Mouse (Mus musculus) inflammation-experienced regulatory T-cells, adult 6 months (primary cell): ENCODE results near the gene Fam206a. TPM values are rescaled to one million over a fixed set of nuclear protein-coding genes. Genes with fewer than 3 reads are reported as not detected.

ENCODE experiments used
- ATAC-seq: one replicate; pipeline ENCODE4 v1.8.0; 2017
- polyA plus RNA-seq, 3 experiments: library from polyadenylated mRNA; unstranded; fragments of 100-300 nt; shearing (Covaris generic); gene quantifications; one replicate each; pipeline ENCODE4 v1.2.1; 2017

Fam206a gene
- polyA plus RNA-seq, result 10 to 100 TPM; 11.6 to 16.0 (median 12.9) TPM

DNA sequence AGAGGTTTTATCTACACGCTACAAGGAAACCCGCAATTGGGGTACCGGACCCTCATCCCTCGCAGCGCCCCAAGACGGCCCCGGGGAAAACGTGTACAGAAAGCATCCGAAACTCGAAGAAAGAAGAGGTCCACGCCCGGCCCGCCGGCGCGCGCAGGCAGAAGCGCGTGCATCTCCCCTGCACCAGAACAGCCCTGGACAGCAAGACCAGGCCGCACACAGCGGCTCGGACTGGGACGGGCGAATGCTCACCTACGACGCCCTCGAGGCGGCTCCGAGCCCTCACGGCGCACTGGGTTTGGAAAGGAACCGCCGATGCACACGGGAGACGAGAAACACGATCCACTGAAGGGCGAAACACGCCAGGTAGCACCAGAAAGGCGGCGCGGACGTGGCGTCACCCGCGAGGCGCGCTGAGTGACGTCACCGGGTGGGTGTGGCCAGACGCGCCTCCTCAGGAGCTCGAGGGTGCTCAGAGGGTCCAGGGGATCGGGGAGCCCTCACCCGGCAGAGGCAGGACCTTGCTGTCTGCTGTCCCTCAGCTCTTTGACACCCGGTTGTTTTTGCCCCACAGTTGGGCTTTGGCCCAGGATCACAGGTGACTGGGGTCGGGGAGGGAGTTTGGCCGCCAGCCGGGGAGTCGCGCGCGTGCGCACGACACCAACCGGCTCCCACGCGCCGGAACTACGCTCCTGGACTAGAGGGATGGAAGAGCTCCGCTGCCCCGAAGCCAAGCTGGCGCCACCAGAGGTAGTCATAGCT, at the start of gene Fam206a, which contains the start of gene Elp1:
Gene Fam206a, plus strand, starts transcription at position 439 of the 762 bp plus-strand sequence.
Gene Elp1, minus strand, starts transcription at position 425 of the 762 bp plus-strand sequence.
- peak; percentile 94 for ATAC-seq

DNA sequence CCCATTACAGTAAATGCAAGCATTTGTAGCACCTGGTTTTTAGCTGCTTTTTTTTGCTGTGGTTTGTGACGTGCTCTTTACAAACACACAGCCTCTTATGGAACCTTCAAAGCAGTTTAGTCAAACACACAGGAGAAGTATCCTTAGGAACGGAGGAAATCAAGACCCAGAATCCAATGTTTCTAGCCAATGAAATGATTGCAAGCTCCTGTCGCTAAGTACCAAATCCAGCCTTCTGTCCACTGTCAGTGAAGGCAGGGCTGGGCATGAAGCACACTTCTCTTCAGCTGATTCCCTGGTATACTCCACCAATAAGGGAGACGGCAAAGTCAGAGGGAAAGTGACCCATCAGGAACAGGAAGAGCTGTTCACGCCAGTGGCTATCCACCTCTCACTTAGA, 46.1 kb upstream of the Fam206a start:
- ATAC-seq, result no peak

DNA sequence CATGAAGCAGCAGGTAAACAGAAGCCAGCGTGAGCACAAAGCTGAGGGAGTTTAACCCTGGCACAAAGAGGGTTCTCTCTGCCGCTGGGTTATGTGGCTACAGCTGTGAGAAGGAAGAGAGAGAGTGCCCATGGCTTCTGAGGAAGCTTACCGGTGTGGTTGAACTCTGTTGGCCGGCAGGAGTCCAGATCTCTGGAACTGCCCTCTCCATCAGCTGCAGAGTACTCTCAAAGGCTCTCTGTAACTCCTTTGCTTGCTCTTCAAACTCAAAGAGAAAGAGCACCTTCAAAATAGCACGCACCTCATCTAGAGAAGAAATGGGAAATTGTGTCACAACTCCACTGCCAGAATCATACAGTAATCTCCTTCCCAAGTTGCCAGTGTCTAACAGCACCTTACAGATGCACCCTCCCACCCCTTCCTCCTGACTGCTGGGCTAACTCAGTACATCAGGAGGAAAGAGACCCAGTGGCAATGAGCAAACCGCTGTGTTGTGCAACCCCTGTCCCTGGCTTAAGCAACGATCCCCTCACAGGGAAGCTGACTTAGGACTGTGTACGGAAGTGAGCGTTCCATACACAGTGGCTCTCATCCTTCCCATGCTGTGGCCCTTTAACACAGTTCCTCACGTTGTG, 45.1 kb upstream of the Fam206a start:
- ATAC-seq, result no peak

DNA sequence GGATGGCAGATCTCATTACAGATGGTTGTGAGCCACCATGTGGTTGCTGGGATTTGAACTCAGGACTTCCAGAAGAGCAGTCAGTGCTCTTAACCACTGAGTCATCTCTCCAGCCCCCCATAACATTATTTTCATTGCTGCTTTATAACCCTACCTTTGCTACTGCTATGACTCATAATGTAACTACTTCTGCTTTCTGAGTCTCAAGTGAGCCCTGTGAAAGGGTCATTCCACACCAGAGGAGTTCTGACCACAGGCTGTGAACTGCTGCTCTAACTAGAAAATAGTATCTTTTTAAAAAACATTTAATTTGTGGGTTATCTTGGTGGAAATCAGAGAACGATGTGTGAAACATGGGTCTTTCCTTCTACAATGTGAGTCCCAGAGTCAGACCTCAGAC, 44.5 kb upstream of the Fam206a start:
- ATAC-seq, result no peak

DNA sequence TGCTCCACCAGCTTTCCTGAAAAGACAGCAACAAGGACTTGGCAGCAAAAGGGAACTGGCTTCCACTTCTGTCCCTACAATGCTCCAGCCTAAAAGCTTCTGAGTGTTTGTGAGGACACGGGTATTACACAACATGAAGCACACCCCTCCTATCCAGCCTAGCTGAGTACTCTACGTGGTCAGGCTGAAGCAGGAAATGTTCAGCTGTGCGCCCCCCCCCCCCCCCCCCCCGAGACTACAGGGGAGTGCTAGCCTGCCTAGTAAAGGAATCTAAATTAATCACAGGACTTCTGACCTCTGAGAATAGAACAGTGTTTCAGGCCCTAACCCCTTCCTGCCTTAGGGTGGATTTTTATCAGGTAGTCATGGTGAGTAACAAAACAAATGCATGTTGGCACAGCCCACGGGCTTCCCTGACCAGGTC, 34.3 kb upstream of the Fam206a start:
- no peak for ATAC-seq

DNA sequence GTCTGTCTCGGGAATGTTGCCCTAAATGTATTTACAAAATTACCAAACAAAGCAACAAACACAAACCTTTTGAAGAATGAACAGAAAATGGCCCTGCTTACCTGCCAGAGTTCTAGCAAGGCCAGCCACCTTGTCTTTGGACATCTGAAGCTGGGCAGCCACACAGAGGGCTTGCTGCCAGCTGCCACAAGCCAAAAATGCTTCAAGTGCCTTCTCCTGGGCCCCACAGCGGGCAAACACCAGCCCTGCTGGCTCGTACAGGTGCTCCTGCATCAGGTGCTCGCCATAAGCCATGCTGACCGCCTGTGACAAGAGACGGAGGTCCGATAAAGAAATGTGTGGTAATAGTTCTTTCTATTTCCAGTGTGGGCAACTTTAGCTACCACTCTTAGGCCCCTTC, 33.2 kb upstream of the Fam206a start:
- no peak for ATAC-seq

DNA sequence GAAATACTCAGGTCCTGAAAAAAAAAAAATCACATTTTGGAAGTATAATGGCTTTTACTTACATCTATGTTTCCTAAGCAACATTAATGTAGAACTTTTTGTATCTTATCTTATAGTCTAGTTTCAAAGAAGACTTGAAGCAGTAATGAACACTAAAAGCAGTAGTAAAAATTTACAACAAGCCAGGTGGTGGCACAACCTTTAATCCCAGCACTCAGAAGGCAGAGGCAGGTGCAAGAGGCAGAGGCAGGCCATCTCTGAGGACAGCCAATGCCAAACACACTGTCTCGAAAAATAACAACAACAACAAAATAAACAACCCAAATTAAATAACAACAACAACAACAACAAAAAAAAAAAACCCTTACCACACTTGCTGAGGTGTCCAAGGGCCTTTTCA, 31.1 kb upstream of the Fam206a start:
- no peak for ATAC-seq

DNA sequence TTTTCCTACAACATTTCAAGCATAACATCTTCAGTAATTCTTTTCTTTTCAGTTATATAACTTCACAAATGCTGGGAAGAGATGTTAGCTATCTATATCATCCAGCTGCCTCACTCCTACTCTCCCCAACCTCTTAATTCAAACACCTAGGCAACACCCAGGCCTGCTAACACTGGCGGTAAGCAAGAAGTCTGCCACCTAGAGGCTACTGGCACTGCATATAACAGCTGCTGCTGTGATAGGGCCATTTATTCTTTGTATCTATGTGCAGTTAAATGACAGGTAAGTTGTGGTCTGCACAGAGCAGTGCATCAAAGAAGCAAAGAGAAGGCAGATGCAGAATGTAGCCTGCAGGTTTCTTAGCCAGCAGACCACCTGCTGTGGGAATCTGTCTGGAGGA, 10.8 kb upstream of the Fam206a start:
- ATAC-seq, result no peak

DNA sequence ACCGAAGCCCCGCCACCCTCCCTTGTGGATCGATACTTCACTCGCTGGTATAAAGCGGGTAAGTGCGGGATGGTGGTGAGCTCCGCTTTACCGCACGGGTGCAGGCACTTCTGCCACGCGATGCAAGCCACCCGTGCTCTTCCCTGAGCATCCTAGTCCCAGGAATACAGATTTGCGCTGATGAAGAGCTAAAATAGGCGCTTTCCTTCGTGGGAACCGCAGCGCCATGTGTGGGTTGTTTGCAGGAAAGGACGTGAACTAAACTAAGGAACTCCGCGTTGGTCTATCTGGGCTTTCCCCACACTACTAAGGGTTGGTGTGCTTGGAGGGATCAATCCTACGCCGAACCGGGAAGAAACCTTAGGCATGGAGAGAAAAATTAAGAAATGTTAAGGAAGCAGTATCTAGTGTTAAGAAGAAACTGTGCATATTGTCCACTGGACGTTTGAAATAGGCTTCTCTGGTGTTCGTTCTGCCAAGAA, 565 bp downstream of the Fam206a start:
- peak; percentile 7 for ATAC-seq

DNA sequence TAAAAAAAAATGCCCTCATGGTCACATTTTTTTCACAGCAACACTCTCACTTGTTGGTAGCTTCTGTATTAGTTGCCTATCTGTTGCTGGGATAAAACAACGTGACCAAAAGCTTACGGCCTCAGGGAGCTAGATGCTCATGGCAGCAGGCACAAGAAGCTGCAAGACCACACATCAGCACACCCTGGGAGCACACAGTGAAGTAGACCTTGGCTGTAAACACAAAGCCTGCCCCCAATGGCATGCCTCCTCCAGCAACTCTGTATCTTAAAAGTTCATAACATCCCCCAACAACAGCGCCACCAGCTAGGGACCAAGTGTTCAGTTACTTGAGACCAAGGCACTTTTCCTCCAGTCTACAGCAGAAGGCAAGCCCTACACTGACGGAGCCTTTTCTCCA, 6.9 kb downstream of the Fam206a start:
- no peak for ATAC-seq

DNA sequence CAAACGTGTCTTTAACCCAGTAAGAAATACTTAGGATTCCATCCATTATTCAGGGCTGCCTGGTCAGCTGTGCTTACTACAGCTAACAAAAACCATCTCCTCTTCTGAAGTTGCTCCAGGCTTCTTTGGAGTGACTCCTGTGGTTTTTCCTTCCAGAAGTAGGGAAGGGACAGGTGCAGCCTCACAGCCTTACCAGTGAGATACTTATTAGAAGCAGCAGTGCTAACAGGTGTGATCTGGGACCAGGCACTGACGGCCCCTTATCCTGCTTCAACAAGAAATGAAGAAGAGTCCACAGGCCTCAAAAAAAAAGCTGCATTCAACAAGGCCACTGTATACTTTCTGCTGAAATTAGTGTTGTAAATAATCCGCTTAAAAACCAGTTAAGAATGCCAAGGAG, 9.5 kb downstream of the Fam206a start:
- no peak for ATAC-seq

DNA sequence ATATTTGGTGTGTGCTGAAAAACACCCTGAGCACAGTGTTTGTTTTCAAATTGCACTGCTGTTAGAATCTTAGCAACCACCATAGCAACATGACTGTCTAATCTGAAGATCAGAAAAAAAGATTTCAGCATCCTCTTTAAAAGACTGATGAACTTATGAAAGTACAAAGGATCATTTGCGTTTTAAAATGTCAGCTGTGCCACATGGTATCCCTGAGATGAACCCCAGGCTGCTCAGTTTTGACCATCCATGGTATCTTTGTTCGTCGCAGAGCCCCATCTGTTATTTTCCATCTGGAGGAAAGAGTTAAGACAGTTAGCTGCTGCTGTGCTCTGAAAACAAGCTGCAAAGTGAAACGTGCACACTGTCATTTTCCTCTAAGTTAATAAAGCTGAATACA, 10.0 kb downstream of the Fam206a start:
- no peak for ATAC-seq

DNA sequence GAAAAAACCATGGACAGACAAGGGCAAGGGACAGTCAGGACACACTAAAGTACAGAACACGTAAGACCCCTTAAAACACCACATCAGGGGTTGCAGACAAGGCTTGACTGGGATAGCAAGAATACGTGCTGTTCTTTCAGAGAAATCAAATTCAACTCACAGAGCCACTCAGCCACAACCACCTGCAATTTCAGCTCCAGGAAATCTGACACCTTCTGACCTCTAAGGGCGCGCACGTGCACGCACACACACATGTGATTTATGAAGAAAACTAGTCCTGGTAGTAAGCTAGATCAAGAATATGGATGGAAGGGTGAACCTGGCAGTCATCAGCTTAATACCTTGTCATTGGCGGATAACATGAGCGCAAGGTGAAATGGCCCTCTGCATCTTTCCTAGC, 13.0 kb downstream of the Fam206a start:
- ATAC-seq, result no peak

DNA sequence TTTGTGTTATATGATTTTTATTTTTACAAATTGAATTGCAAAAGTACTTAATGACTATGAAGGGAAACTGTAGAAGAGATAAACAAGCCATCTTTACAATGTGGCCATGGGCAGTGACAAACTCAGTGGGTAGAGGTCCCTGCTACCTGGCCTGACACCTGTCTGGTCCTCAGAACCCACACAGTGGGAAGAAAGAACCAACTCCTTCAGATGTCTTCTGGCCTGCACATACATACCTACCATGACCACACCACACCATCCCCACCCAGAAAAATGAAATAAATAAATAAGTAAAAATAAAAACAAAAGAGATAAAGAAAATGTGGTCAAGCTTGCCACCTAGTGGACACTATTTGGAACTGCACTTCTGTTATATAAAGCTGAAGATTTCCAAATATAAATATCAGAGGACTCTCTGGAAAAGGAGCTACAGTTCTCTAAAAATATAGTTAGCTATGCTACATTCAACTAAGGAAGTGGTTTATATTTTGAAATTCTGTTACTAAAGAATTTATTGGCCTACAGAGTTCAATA, 17.9 kb downstream of the Fam206a start:
- ATAC-seq, result peak; percentile 43

DNA sequence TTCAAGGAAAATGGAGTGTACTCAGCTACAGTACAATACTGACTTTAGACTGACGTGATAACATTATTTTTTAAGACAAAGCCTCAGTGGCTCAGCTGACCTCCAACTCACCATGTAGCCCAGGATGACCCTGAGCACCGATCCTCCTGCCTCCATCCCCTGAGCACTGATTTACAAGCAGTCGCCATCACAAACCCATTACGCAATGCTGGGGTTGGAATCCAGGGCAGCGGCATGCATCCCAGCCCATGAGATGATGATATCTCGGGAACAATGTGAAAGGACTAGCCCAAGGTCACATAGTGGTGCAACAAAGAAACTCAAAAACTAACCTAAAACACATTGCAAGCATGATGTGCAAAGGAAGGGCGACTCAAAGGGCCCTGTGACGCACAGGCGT, 22.1 kb downstream of the Fam206a start:
- no peak for ATAC-seq

DNA sequence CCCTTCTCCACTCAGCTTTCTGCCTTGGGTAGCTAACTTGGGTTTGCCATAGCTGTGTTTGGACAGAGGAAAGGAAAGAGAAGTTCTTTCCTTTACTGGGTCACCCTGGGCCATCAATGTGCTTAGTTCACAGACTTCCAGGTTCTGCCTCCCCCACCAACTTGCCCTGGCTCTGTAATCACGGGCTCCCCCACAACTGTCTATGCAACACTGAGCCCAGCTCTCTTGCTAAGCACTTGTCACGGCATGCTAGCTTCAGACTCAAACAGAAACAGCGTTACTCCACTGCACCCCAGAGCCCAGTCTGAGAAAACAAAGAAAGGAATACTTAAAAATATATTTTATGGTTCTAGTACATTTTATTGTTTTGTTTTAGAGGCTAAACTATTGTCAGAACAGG, 26.8 kb downstream of the Fam206a start:
- no peak for ATAC-seq

DNA sequence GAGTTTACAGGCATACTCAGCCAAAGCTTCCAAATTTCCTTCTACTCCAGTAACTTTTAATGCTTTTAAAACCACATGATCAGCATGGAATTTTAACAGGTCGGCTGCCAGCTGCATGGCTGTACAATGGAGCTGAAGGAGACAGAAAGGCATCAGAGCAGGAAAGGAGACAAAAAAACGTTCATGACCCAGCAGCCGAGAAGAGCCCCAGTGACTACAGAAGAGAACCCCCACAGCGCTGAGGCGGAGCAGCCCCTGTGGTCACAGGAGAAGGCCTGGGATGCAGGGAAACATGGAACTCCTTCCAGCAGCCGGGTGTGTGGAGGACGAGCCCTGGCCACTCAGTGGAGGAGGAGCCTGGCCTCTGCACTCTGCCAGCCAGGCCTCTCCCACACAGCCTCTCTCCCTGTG, 27.4 kb downstream of the Fam206a start:
- no peak for ATAC-seq

DNA sequence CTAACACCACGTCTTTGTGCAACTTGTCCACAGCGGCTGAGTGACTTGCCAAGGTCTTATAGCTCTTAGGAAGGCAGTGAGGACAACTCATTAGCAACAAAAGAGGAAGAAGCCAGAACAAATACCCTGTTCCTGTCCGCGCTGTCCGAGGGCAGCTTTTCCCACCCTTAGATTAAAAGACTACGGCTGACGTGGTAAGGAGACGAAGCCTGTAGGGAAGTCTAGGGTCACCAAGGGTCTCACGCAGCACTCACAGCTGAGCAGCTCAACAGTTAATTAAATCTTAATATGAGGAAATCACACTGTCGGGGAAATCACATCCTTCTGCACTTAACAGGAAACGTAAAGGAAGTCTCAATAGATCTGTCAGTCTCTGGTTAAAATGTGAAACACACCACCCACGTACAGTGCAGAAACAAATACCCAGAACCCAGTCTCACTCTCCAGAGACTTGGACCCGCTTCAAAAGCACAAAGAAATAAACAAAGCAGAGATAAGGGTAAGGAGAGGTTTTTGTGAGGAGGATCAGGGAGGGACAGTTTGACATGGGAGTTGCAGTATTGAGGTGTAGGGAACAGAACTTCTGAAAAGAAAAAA, 29.0 kb downstream of the Fam206a start:
- ATAC-seq, result peak; percentile 70

DNA sequence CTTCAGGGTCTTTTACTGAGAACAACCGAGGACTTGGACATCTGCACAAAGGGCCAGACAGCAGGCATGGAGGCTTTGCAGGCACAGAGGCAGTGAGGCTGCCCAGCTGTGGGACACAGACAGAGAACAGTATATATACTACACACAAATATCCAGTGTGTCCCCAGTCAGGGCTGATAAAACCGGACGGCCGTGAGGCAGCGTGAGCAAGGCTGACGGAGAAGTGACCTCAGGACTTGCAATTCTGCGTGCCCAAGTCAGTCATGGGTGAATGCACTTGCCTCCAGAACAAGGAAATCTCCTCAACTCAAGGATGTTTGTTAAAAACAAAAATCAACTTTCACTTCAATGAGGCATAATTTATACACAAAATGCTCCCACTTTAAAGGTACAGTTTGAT, 29.9 kb downstream of the Fam206a start:
- no peak for ATAC-seq

DNA sequence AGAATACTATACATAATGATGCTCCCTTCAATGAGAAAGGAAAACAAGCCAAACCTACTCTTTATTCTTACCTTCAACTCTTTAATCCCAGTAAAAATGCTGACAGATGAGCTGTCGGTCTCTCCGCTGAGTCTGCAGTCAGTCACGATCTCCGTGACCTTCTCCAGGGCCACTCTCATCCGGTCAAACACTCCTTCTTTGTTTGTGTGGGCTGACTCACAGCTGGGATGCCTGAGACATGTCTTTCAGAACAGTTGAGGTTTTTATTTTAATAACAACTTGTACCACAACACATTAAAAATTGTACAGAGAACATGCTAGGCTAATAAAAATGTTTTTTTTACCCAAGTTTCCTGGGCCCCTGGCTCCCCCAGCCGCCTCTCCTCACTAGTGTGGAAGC, 35.5 kb downstream of the Fam206a start:
- no peak for ATAC-seq

DNA sequence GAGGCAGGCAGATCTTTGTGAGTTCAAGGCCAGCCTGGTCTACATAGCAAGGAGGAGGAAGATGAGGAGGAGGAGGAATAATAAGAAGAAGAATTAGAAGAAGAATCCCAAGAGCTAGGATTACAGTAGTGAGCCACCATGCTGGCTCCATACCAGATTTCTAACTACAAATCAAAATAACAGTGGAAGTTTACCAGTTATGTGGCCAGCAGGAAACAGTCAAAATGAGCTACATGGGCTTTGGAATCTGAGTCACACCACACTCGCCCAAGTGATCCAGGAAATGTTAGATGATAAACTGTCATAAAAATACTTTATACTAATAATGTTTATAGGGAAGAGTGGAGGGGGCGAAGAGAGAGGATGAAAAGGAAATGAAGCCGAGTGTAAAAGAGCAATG, 38.2 kb downstream of the Fam206a start:
- no peak for ATAC-seq

DNA sequence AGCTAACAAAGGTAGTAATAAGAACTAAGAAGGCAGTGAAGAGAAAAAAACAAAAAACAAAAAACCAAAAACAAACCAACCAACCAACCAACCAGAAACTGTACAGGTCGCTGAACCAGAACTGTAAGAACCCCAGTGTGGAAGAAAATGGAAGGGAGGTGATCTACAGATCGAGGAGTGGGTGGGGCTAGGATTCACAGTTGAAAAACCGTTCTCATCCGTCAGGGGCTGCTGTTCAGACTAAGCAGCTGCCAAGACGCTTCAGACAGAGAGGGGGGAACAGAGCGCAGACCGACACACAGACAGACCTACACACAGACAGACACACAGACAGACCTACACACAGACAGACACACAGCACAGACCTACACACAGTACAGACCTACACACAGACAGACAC, 40.4 kb downstream of the Fam206a start:
- no peak for ATAC-seq

DNA sequence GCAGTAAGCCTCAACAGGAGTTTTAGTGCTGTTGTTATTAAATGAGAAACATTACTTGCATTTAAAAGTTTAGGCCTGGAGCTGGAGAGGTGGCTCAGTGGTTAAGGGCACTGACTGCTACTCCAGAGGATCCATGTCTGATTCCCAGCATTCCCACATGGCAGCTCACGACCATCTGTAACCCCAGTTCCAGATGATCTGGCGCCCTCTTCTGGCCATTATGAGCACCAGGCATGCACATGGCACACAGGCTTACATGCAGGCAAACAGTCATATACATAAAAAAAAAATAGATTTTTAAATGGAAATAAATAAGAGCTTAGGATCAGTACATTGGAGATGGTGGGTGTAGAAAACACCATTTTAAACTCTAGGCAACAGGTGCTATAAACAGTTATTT, 41.8 kb downstream of the Fam206a start:
- ATAC-seq, result no peak

DNA sequence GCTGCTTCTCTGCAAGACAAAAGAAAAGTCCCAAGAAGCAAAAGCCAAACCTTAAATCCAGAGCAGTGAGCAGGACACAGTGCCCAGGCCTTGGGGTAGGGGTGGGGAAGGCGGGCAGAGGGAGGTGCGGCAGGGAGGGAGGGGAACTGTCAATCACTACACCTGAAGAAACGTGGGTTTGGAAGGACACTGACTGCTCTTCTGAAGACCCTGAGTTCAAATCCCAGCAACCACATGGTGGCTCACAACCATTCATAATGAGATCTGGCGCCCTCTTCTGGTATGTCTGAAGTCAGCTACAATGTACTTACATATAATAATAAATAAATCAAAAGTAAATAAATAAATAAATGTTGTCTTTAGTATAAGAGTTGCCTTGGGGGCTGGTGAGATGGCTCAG, 42.8 kb downstream of the Fam206a start:
- no peak for ATAC-seq
